Mouse (Mus musculus) liver, embryonic 14.5 days (tissue): ENCODE data around the gene Asna1.

Experiments
- CTCF ChIP-seq: IDR thresholded peaks from 2 replicates; pipeline ENCODE4 v1.5.1; 2016; ENCODE audit warnings: antibody characterized with exemption, low read depth, control low read depth
- EP300 ChIP-seq: IDR thresholded peaks from 2 replicates; pipeline ENCODE4 v1.6.1; 2016; ENCODE audit warnings: antibody characterized with exemption, low read depth

DNA sequence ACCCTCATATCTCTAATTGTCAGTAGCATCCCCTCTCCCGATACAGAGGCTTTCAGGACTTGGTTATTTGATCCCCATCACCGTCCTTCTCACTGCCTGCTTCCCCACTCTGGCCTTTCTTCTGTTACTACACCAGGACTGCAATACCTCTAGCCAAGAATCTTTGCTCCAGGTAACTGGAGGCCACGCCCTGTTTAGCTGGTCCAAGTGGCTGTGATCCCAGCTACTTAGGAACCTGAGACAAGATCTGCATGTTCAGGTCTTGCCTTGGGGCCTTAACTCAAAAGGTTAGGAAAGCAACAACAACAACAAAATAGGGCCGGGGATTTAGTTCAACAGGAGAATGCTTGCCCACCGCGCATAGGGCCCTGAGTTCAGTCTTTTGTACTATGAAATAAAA is 18.5 kb upstream of the Asna1 start:
- TF ChIP-seq CTCF (no peak), EP300 (no peak)
